Mouse (Mus musculus): Measurements from ENCODE around the gene 2210016L21Rik. TPM values are rescaled to one million over a fixed set of nuclear protein-coding genes. Genes with fewer than 3 reads are reported as not detected.
"Not testable (repeated sequence)": the region's sequence is repeated elsewhere in the genome, so short reads cannot be mapped to it uniquely, and the experiment has no call there.

The 2210016L21Rik gene
- polyA plus RNA-seq (2017; shearing (Covaris generic)): 10 to 100 TPM; 34.5 to 46.3 TPM

DNA sequence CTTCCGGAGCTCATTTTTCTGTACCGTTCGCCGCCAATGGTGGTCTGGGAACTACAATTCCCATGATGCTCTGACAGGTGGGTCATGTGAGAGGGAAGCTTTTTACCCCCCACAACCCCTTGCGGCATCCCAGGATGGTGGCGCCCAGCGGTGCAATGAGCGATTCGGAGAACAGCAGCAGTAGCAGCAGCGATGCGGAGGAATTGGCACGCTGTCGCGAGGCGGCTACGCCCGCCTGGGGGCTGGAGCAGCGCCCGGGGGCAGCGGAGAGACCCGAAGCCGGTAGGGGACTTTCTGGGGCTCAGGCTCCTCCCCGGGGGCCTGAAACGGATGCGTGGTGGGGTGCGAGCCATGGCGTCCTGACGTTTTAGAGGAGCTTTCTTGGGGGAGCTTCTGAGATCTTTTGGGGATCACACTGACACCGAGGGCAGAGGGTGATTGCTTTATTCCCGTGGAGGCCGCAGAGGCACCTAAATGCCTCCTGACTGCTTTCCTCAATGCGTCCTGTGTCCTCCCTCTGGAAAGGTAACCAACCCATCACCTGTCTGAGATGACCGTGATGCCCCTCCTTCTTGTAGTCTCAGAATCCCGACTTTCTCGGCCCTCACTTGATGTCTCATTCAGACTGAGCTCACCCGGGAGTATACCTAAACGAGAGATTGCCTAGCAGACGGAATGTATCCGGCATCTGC lies at the start of gene 2210016L21Rik:
Gene 2210016L21Rik (plus strand): TSS at position 85 of the 692 bp plus-strand sequence.
- ATAC-seq: peak; percentile 100

- ATAC-seq: no peak
These were observed 46.4 kb upstream of the 2210016L21Rik start for GRCm38 (mm10) chr5:114895542-114895941.

GRCm38 (mm10) chr5:114896688-114897373 lies 45.1 kb upstream of the 2210016L21Rik start, which contains the start of gene Oasl2:
Gene Oasl2 (plus strand): TSS chr5:114896936.
- ATAC-seq: peak; percentile 62

GRCm38 (mm10) chr5:114897374-114897793 lies 44.6 kb upstream of the 2210016L21Rik start:
- peak; percentile 94 for ATAC-seq

GRCm38 (mm10) chr5:114898857-114899256 lies 43.1 kb upstream of the 2210016L21Rik start:
- no peak for ATAC-seq

DNA sequence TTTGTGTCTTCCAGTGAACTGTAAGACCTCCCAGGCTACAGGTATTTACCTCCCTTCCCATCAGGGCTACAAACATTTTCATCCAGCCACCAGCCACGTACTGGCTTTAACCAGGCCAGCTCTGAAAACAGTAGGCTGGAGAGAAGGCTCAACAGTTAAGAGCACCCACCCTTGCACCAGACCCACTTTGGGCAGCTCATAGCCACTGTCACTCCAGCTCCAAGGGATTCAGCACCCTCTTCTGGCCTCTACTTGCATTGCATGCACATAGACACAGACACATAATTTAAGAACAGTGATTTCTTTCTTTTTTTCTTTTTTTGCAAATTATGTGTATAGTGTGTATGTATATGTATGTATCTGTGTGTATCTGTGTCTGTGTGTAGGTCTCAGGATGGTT lies 39.5 kb upstream of the 2210016L21Rik start:
- ATAC-seq: no peak

- no peak for ATAC-seq
These were observed 33.2 kb upstream of the 2210016L21Rik start for GRCm38 (mm10) chr5:114908598-114909305.

DNA sequence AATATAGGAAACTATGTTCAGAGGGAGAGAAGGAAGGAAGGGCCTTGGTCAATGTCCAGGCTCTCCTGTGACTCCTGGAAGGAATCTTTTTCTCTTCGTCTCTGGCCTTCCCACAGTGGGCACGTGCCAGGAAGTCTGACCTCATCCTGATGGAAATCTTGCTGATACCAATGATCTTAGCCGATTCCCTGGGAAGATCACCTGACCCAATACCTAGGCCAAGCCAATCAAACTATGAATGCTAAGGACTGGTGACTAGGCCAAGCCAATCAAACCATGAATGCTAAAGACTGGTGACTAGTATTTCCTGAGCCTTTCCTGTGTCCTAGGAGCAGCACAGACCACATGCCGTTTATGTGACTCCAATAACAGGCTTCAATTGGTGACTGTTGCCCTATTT lies 28.3 kb upstream of the 2210016L21Rik start:
- ATAC-seq: no peak

DNA sequence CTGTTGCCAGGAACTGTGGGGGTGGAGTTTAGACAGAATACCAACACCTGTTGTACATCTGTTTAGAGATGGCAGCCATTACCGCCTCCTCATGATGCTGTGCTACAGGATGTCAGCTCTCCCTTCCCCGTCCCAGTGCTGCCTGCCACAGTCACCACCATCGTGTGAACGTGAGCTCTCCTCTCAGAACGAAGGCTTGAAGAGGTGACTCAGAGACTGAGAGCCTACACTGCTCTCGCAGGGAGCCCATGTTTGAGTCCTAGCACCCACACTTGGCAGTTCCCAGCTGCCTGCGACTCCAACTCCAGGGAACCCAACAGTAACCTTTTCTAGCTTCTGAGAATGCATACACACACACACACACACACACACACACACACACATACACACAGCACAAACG lies 27.1 kb upstream of the 2210016L21Rik start:
- no peak for ATAC-seq

DNA sequence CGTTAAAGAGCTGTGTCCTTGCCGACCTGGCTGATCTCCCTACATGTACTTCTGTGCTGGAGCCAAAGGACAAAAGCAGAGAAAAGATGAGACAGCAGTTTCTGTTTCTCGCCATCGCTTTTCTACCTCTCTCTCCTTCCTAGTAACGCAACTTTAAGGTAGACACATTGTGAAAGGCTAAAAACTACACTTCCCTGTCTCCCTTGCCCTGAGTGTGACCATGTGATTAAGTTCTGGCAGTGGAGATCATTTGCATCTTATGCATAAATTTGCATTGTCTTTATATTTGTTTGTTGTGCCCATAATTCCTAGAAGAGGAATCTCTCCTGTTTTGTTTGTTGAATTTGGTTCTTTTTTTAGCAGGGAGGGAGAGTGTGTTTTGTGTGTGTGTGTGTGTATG lies 26.1 kb upstream of the 2210016L21Rik start:
- ATAC-seq: no peak

GRCm38 (mm10) chr5:114916777-114917176 lies 25.2 kb upstream of the 2210016L21Rik start:
- ATAC-seq: no peak

DNA sequence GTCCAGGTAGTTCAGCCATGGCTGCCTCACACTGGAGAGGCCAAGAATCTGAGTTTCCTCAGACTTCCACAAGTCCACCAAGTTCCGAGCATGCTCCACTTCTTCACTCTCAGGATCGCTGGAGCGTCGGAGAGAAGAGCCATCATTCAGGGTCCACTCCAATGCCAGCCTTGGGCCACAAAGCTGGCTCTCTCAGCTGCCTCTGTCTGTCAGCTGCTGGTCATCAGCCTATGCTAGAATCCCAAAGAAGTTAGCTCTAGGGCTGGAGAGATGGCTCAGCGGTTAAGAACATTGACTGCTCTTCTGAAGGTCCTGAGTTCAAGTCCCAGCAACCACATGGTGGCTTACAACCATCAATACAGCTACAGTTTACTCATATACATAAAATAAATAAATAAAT lies 24.6 kb upstream of the 2210016L21Rik start:
- ATAC-seq: not testable (repeated sequence)

DNA sequence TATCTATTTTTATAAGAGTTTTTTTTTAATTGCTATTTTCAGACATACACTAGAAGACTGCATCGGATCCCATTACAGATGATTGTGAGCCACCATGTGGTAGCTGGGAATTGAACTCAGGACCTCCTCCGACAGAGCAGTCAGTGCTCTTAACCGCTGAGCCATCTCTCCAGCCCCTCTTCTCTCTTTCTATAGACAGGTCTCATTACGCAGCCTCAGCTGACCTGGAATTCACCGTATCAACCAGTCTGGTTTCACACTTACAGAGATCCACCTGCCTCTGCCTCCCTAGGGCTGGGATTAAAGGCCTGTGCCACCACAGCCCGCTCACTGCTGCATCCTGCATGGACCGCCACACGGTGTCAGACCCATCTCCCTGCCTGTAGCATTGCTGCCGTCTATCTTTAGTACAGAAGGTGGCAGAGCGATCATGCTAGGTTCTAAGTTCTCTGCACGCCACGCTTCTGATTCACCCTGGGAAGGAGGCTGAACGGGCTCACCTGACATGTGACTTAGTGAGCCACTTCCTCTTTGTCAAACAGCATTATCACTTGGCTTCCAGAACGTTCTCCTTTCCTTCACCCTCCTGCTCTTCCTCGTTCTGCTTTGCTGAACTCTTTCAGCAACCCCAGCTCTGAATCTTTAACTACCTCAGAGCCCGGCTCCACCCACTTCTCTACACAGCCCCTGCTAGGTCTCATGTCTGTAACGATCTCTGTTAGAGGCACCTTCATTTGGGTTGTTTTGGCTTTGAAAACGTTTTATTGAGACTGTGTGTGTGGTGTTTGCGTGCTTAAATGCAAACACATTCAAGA lies 20.2 kb upstream of the 2210016L21Rik start:
- ATAC-seq: peak; percentile 91

- no peak for ATAC-seq
These were observed 19.6 kb upstream of the 2210016L21Rik start for GRCm38 (mm10) chr5:114922366-114922731.

DNA sequence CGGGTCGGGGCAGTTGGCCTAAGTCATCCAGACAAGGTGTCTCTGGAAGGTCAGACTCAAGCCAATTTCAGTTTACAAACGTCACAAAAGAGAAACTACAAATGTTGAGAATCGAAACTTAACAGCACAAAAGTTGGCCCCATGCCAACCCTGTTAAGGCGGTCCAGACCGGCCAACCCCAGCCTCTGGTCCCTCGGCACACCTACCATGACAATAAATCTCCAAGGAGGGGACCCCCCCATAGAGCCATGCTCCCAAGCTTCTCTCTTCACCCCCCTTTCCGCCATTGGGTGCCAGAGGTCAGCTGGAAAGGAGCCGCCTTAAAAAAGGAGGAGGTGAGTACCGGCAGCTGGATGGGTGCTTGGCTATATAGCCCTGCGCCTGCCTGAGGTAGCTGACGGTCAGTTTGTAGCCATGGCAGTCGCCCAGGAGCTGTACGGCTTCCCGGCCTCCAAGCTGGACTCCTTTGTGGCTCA lies 18.9 kb upstream of the 2210016L21Rik start, which contains the start of gene Oasl1:
Gene Oasl1 (plus strand): TSS at position 243 of the 476 bp plus-strand sequence.
- ATAC-seq: peak; percentile 14

GRCm38 (mm10) chr5:114926153-114926684 lies 15.7 kb upstream of the 2210016L21Rik start:
- ATAC-seq: no peak

GRCm38 (mm10) chr5:114926753-114927152 lies 15.2 kb upstream of the 2210016L21Rik start:
- ATAC-seq: no peak

- no peak for ATAC-seq
These were observed 10.3 kb upstream of the 2210016L21Rik start for GRCm38 (mm10) chr5:114931626-114932025.

- no peak for ATAC-seq
These were observed 8.8 kb upstream of the 2210016L21Rik start for GRCm38 (mm10) chr5:114933206-114933605.

DNA sequence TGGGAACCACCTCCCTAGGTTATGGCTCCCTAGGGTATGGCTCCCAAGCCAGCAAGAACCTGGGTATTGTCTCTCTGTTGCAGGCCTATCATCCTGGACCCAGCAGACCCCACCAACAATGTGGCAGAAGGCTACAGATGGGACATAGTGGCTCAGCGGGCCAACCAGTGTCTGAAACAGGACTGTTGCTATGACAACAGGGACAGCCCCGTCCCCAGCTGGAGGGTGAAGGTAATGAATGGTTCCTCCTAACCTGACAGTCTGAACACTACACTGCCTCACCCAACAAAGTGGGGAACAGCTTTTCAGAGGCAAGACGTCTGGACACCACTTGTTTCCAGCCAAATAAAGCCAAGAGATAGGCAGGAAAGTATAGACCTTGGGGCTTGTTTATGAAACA lies 6.1 kb upstream of the 2210016L21Rik start:
- ATAC-seq: no peak

DNA sequence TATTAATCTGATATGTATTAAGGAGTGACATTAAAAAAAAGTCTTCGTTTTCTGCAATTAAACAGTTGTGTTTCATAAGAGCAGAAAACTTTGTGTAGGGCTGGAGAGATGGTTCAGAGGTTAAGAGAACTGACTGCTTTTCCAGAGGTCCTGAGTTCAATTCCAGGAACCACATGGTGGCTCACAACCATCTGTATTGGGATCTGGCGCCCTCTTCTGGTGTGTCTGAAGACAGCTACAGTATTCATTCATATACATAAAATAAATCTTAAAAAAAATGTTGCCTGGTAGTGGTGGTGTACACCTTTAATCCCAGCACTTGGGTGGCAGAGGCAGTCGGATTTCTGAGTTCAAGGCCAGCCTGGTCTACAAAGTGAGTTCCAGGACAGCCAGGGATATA lies 820 bp upstream of the 2210016L21Rik start:
- ATAC-seq: not testable (repeated sequence)

- ATAC-seq: no peak
These were observed 790 bp downstream of the 2210016L21Rik start for GRCm38 (mm10) chr5:114942766-114943130.

Measured in CD4-positive, CD25-positive, alpha-beta regulatory T cell, adult 4 months (primary cell).